Mouse (Mus musculus): ENCODE measurements around the gene Sprr2f.

The Sprr2f gene

DNA sequence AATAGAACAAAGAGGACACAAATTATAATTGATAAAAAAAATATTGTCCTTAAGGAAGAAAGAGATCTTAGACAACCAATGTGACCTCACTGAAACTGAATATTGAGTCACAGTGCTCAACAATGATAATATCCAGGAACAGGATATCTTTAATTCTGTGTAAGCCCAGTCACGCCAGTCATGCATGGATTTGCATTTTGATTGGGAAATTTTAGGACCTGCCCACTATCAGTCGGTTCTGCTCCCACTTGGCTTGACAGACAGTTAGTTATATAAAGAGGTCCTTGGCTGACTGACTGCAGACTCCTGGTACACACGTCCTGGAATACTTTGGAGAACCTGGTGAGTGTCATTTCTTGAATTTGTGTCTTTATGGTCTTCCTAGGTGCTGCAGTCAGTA is at the start of gene Sprr2f:
Gene Sprr2f (plus strand): TSS at position 301 of the 400 bp plus-strand sequence.
- DNase-seq, result no peak

DNA sequence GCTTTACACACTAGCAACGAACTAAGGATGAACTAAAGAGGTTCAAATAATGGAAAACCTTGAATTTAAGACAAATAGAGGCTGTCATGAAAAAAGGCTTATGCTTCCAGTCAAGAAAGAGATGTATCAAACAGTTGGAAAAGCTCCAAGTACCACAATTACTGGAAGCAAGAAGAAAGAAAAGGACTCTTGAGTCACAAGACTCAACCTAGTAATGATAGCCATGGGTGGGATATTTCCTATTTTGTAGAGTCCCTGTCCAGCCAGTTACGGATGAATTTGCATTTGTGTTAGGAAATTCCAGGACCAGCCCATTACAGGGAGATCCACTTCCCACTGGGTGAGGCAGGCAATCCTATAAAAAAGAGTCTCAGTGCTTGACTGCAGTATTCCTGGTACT is 48.7 kb upstream of the Sprr2f start, which contains the start of gene Sprr2b:
Gene Sprr2b (plus strand): TSS at position 301 of the 400 bp plus-strand sequence.
- DNase-seq, result no peak

DNA sequence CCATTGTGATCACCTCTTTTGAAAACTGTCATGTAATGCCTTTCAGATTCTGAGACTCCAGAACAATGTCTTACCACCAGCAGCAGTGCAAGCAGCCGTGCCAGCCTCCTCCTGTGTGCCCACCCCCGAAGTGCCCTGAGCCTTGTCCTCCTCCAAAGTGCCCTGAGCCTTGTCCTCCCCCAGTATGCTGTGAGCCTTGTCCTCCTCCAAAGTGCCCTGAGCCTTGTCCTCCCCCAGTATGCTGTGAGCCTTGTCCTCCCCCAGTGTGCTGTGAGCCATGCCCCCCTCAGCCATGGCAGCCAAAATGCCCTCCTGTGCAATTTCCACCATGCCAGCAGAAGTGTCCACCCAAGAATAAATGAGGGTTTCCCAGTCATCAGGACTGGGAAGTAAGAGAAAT is 47.6 kb upstream of the Sprr2f start:
- DNase-seq, result no peak

DNA sequence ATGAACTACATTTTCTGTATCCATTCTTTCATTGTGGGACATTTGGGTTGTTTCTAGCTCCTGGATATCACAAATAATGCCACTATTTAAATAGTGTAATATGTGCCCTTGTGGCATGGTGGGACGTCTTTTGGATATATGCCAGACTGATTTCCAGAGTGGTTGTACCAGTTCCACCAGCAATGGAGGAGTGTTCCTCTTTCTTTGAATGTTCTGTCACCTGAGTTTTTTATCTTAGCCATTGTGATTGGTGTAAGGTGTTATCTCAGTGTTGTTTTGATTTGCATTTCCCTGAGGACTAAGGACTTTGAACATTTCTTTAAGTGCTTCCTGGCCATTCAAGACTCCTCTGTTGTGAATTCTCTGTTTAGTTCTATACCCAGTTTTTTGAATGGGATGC is 28.7 kb upstream of the Sprr2f start:
- DNase-seq, result no peak

DNA sequence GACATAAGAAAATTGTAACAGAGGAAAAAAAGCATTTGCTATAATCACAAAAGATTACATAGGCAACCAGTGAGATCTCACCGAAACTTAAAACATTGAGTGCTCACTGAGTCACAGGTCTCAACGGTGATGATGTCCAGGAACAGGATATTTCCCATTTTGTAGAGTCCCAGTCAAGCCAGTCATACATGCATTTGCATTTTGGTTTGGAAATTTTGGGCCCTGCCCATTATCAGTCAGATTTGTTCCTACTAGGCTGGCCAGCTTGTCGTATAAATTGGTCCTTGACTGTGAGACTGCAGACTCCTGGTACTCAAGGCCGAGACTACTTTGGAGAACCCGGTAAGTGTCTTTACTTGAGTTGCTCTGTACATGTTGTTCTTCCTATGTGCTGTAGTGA is 26.1 kb upstream of the Sprr2f start, which contains the start of gene Sprr2d:
Gene Sprr2d (plus strand): TSS at position 301 of the 400 bp plus-strand sequence.
- no peak for DNase-seq

DNA sequence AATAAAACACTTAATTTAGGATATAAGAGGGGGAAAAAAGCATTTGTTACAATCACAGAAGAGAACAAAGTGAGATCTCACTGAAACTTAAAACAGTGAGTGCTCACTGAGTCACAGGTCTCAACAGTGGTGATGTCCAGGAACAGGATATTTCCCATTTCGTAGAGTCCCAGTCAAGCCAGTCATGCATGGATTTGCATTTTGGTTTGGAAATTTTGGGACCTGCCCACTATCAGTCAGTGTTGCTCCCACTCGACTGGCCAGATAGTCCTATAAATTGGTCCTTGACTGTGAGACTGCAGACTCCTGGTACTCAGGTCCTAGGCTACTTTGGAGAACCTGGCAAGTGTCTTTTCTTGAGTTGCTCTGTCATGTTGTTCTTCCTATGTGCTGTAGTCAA is 13.1 kb upstream of the Sprr2f start, which contains the start of gene Sprr2e:
Gene Sprr2e (plus strand): TSS at position 301 of the 400 bp plus-strand sequence.
- no peak for DNase-seq

DNA sequence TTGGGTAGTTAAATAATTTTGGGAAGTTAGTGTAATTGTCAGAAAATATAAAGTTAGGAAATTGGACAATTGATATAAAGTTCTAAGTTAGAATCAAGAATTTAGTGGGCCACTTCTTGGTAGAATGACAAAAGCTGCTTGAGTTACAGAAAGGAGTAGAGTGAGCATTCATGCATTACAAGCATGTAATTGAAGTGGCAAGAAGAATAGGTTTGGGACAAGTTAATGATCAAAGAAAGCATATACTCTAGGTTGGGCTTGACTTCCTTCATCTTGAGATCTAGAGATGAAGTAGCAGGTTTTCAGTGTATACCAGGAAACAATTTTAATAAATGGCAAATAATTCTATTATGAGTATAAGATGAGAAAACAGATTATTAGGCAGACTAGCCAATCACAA is 3.4 kb upstream of the Sprr2f start:
- DNase-seq, result no peak

DNA sequence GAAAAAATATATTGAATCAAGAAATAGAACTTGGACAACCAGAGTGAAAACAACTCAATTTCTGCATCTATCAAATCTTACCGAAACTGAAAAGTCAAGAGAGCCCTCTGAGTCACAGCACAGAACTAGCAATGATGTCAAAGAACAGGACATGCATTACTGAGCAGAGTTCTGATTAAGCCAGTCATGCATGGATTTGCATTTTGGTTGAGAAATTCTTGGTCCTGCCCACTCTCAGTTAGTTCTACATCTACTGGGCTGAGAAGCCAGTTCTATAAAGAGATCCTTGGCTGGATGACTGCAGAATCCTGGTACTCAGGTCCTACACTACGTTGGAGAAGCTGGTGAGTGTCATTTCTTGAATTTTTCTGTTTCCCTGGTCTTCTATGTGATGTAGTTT is 8.6 kb downstream of the Sprr2f start:
- DNase-seq, result no peak

DNA sequence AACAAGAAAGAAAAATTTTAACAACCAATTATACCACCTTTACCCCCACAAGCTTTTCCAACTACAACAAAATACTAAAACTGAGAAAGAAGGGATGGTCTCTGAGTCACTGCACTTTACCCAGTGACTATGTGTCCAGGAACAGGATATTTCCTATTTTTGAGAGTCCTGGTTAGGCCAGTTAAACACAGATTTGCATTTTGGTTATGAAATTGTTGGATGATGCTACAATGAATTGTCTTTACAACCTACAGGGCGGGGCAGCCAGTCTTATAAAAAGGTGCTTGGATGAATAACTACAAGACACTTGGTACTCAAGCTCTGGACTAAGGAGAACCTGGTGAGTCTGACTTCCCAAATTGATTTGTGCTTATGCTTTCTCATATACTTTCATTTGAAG is 20.4 kb downstream of the Sprr2f start, which contains the start of gene Sprr2h:
Gene Sprr2h (plus strand): TSS at position 301 of the 400 bp plus-strand sequence.
- no peak for DNase-seq

DNA sequence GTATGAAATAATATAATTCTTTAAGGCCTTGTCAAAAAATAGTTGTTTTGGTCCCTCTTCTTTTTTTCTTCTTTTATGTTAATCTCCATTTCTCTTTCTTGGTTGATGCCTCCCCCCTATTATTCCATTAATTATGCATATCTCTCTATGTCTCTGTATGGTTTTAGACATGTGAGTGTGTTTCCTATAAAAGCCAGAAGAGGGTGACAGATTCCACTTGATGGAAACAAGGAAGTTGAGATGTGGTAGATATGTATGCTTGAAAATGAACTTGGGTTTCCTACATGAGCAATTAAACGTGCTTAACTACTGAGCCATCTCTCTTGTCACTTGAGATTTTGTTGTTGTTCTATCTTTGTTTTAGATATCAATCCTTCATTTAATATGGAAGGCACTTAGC is 29.3 kb downstream of the Sprr2f start:
- DNase-seq, result no peak

DNA sequence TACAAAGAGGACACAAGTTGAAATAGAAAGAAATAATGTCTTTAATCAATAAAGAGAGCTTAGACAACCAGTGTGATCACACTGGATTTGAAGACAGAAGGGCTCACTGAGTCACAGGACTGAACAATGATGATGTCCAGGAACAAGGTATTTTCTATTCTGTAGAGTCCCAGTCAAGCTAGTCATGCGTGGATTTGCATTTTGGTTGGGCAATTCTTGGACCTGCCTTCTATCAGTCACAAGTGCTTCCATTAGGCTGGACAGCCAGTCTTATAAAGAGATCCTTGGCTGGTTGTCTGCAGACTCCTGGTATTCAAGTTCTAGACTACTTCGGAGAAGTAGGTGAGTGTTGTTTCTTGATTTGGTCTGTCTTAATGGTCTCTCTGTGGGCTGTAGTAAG is 42.7 kb downstream of the Sprr2f start, which contains the start of gene Sprr2i:
Gene Sprr2i (plus strand): TSS at position 301 of the 400 bp plus-strand sequence.
- no peak for DNase-seq
